Mouse (Mus musculus): Measurements from ENCODE around the gene Olfr313. TPM values are rescaled to one million over a fixed set of nuclear protein-coding genes. Genes with fewer than 3 reads are reported as not detected.

Olfr313 gene
- total RNA-seq, 4 experiments from 2014 or later: not detected

DNA sequence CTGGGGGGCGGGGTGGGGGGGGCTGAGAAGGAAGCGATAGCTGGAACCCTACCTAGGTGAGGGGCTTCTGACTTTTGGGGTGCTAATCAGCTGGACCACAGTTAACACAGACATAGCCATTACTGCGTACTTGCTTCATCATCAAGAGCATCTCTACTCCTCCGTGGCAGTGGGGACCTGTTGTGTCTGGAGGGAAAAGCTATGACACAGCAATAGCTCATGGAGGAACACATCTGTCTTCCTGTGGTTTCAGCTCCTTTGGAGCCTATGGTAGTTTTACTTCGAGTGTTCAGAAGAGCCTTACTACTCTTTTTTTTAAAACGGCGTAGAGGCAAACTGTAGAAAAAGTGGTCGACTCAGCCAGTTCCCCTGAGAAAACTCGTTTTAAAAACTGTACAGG lies 32.8 kb downstream of the Olfr313 start:
- no peak for DNase-seq (ENCODE audit: low spot score in 2 of 2)

DNA sequence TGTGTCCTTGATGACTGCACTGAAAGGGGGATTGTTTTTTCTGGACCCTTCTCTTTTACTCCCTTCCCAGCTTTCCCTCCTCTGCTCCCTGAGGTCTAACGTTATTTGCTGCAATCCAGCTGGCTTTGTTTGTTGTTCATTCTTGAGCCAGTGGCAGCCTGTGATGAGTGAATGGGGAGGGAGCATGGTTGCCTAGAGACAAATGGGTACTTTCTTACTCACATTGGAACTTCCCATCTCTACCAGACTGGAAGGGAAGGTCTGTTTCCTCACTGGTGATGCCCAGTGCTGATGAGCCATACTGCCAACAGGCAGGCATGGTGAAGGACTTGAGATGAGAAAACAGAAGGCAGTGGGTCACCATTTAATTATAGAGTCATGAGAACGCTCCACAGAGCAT lies 34.9 kb downstream of the Olfr313 start:
- no peak for DNase-seq (ENCODE audit: low spot score in 2 of 2)

DNA sequence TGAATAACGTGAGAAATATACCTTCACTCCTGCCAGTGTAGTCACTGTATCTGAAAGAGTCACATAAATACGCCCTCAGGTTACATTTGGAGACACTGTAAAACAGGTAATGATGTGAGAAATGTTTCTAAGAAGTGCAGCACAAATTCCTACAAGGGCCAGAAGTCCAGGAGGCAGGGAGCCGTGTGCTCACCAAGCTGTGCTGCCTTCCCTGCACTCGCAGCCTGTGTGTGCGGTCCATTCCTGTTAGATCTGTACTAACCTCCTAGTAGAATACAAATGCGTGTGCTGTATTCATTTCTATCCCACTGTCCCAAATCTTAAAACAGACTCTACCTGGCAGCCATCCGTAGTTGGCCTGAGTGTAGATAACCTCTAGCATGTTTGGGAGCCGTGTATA lies 45.9 kb downstream of the Olfr313 start:
- no peak for DNase-seq (ENCODE audit: low spot score in 2 of 2)

DNA sequence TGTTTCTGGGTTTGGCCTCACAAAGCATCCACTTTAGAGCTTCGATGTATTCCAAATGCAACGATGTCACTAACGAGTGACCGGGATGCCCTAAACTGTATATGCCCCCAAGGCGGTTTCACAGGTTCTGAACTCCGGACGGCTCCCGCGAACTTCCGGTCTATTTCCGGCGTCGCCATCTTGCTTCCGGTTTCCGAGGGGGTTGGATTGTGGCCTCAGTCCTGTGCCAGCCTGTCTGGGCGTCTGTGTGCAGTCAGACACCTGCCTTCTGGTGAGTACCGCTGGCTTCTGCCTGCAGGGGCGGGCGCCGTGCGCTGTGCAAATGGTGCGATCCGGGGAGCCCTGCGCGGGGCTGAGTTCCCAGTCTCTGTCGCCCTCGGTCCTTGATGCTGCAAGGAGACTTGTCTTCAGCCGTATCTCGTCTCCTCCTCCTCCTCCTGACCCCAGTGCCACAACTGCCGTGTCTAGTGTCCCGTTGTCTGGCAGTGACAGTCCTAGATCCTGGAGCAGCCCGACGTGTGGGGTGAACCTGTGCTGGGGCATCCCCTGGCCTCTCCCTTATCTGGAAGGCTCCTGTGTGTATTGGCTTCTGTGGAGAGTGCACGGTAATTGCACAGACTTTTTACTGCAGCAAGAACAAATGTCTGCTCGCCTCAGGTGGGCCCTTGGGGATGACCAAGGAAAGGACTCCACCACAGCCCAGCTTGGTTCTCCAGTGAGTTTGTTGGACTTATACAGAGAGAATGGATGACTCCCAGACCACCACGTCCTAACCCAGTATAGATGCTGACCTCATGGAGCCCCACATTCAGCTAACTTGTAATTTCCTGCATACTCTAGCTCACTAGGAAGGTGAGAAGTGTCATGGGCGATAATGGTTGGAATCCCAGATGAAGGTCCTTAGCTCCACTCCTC lies 52.5 kb downstream of the Olfr313 start, which contains the start of gene 2810021J22Rik:
TSS of gene 2810021J22Rik (plus strand) at position 178 of the 915 bp plus-strand sequence.
- DNase-seq (ENCODE audit: low spot score in 2 of 2): peak; percentile 50 to 51

- no peak for DNase-seq (ENCODE audit: low spot score in 2 of 2)
Measured at GRCm38 (mm10) chr11:58867954-58868330, 53.1 kb downstream of the Olfr313 start.

Other genes starting within 250 kb of the Olfr313 start
- not detected for gene Olfr224, start 244.4 kb upstream of the Olfr313 start, total RNA-seq (2022)
- gene Olfr325, start 237.3 kb upstream of the Olfr313 start, total RNA-seq (2022): not detected
- not detected for gene Olfr324, start 219.9 kb upstream of the Olfr313 start, total RNA-seq (2022)
- not detected for gene 2210407C18Rik, start 198.9 kb upstream of the Olfr313 start, total RNA-seq (2022)
- gene Olfr323, start 184.5 kb upstream of the Olfr313 start, total RNA-seq (2022): not detected
- not detected for gene Trim58, start 174.5 kb upstream of the Olfr313 start, total RNA-seq (2022)
- gene Olfr322, start 156.2 kb upstream of the Olfr313 start, total RNA-seq (2022): not detected
- gene Olfr320, start 133.9 kb upstream of the Olfr313 start, total RNA-seq (2022): not detected
- gene Olfr319, start 115.8 kb upstream of the Olfr313 start, total RNA-seq (2022): not detected
- not detected for gene Olfr318, start 91.0 kb upstream of the Olfr313 start, total RNA-seq (2022)
- not detected for gene Olfr317, start 75.8 kb upstream of the Olfr313 start, total RNA-seq (2022)
- not detected for gene Olfr316, start 62.3 kb upstream of the Olfr313 start, total RNA-seq (2022)
- gene Olfr315, start 41.8 kb upstream of the Olfr313 start, total RNA-seq (2022): not detected
- not detected for gene Olfr314, start 32.0 kb upstream of the Olfr313 start, total RNA-seq (2022)
- gene Fam183b, start 13.0 kb upstream of the Olfr313 start, total RNA-seq (2022): not detected
- not detected for gene Olfr312, start 14.2 kb downstream of the Olfr313 start, total RNA-seq (2022)
- not detected for gene Olfr311, start 24.3 kb downstream of the Olfr313 start, total RNA-seq (2022)
- gene Gm12258, start 32.2 kb downstream of the Olfr313 start, total RNA-seq (2022): under 1 TPM; 0.22 to 0.54 (median 0.36) TPM
- gene 2810021J22Rik, start 52.2 kb downstream of the Olfr313 start, total RNA-seq (2022): 1 to 10 TPM; 1.2 to 2.5 (median 1.6) TPM
- 1 to 10 TPM; 2.6 to 4.8 (median 4.1) TPM for gene Zfp39, start 89.2 kb downstream of the Olfr313 start, total RNA-seq (2022)
- not detected for gene Btnl10, start 102.9 kb downstream of the Olfr313 start, total RNA-seq (2022)
- gene Rnf187, start 123.9 kb downstream of the Olfr313 start, total RNA-seq (2022): 100 to 1,000 TPM in 2 of 4 experiments, 10 to 100 TPM in 2; 97.5 to 116 (median 100) TPM
- 1 to 10 TPM in 1 of 4 experiments, under 1 TPM in 1, not detected in 2; 0.52 to 1.2 TPM for gene Hist3h2ba, start 133.9 kb downstream of the Olfr313 start, total RNA-seq (2022)
- gene Hist3h2a, start 139.7 kb downstream of the Olfr313 start, total RNA-seq (2022): 10 to 100 TPM in 3 of 4 experiments, 1 to 10 TPM in 1; 8.9 to 14.8 (median 11.5) TPM
- gene Trim17, start 139.7 kb downstream of the Olfr313 start, total RNA-seq (2022): under 1 TPM; 0.08 to 0.31 (median 0.20) TPM
- 1 to 10 TPM; 4.8 to 8.5 (median 7.4) TPM for gene Trim11, start 163.1 kb downstream of the Olfr313 start, total RNA-seq (2022)